18 mouse cellular contexts compared by ENCODE assay signal in genomic region chr13:28859829-28860427, GRCm38 (mm10).
DNase-seq lines count a peak whose midpoint lies in the region; ATAC-seq and TF ChIP-seq lines count a peak whose summit lies in the region.
"Had no signal": no experiment of that assay in that cellular context is flagged by ENCODE, and none has a peak within 500 bp of the region (broad histone marks: within the 10 kb centered on the region; RNA-seq: fewer than 3 reads in every experiment).

No protein-coding gene starts in this region.

- no peak overlapping the region for H3K9ac ChIP-seq in ES-E14 (ENCODE audit: insufficient read depth, low read depth, low read length, poor library complexity, severe bottlenecking)
- no peak overlapping the region for H3K9ac ChIP-seq in hindbrain, postnatal 0 days (replicated peaks; ENCODE audit: low read length)
- H3K9ac ChIP-seq: embryonic facial prominence, embryonic 15.5 days had no signal

- no peak overlapping the region for H3K4me3 ChIP-seq in ES-E14 (ENCODE audit: insufficient read depth in 1 of 2, low read depth in 1 of 2, low read length in 2 of 2, poor library complexity in 1 of 2, severe bottlenecking in 1 of 2)
- no peak overlapping the region for H3K4me3 ChIP-seq in forebrain, embryonic 10.5 days
- H3K4me3 ChIP-seq in hindbrain, postnatal 0 days (ENCODE audit: low read length) = no peak overlapping the region
- H3K4me3 ChIP-seq: embryonic facial prominence, embryonic 15.5 days had no signal

- H3K27ac ChIP-seq in ES-E14 (ENCODE audit: insufficient read depth, low read depth, low read length, poor library complexity, severe bottlenecking) = no peak overlapping the region
- H3K27ac ChIP-seq in forebrain, embryonic 10.5 days = 0 out of 2 replicates have a peak overlapping the region, but pooled peaks have one; percentile 32
- 0 out of 2 replicates have a peak overlapping the region, but pooled peaks have one; percentile 16 for H3K27ac ChIP-seq in hindbrain, postnatal 0 days
- H3K27ac ChIP-seq: embryonic facial prominence, embryonic 15.5 days had no signal

- no peaks in the 10 kb centered on the region for H3K4me1 ChIP-seq in ES-E14 (ENCODE audit: control insufficient read depth in 2 of 2, insufficient read depth in 2 of 2, low read length in 2 of 2, poor library complexity in 1 of 2)
- H3K4me1 ChIP-seq in forebrain, embryonic 10.5 days = peaks cover 24% of the 10 kb centered on the region
- no peaks in the 10 kb centered on the region for H3K4me1 ChIP-seq in hindbrain, postnatal 0 days (ENCODE audit: insufficient read depth, low read length)

- no peak overlapping the region for H3K4me2 ChIP-seq in hindbrain, postnatal 0 days (ENCODE audit: low read depth, low read length)
- H3K4me2 ChIP-seq: embryonic facial prominence, embryonic 15.5 days; liver, embryonic 11.5 days had no signal

- no peaks in the 10 kb centered on the region for H3K36me3 ChIP-seq in ES-E14 (ENCODE audit: control insufficient read depth, insufficient read depth, low read length, poor library complexity, severe bottlenecking)
- peaks cover 43% of the 10 kb centered on the region for H3K36me3 ChIP-seq in forebrain, embryonic 10.5 days (replicated peaks)
- H3K36me3 ChIP-seq in hindbrain, postnatal 0 days (ENCODE audit: insufficient read depth, low read length) = no peaks in the 10 kb centered on the region
- H3K36me3 ChIP-seq: embryonic facial prominence, embryonic 15.5 days; G1E had no signal

- 46% methylated on average over 11 of the region's 11 CpGs for whole genome bisulfite sequencing in forebrain, embryonic 10.5 days
- 42% methylated on average over 11 of the region's 11 CpGs for WGBS in hindbrain, postnatal 0 days

- peak; percentile 27 for DNase-seq in heart, postnatal 4 days
- no peak for DNase-seq in heart, adult 18-20 months
- no peak for DNase-seq in ES-E14 (ENCODE audit: low read depth, low spot score)
- DNase-seq in forebrain, embryonic 10.5 days (ENCODE audit: extremely low spot score, low spot score) = no peak
- peak; percentile 64 for DNase-seq in hindbrain, postnatal 0 days (ENCODE audit: low spot score)
- DNase-seq in left cerebral cortex, postnatal 25 days (ENCODE audit: low spot score in 2 of 2) = no peak
- no peak for DNase-seq in adrenal gland, adult (ENCODE audit: inconsistent age in 2 of 2, low spot score in 1 of 2)
- DNase-seq: adrenal gland, postnatal 25 days; B cell, adult 2 months; heart, postnatal 14 days; kidney, postnatal 4 days; thymus, adult 2 months had no signal

- in situ Hi-C loops in ES-E14 (cut with MboI; ENCODE audit: low sequenced_read_pairs in 2 of 2, unreplicated experiment in 2 of 2) = no loop called here

- no peaks in the 10 kb centered on the region for H3K27me3 ChIP-seq in forebrain, embryonic 10.5 days (ENCODE audit: poor library complexity, severe bottlenecking)
- H3K27me3 ChIP-seq in hindbrain, postnatal 0 days (ENCODE audit: insufficient read depth, low read length) = no peaks in the 10 kb centered on the region
- H3K27me3 ChIP-seq: embryonic facial prominence, embryonic 15.5 days had no signal

- H3K9me3 ChIP-seq in ES-E14 (ENCODE audit: control insufficient read depth, insufficient read depth, low read depth, low read length) = no peaks in the 10 kb centered on the region
- H3K9me3 ChIP-seq in forebrain, embryonic 10.5 days = peaks cover 22% of the 10 kb centered on the region
- H3K9me3 ChIP-seq in hindbrain, postnatal 0 days (ENCODE audit: low read length) = no peaks in the 10 kb centered on the region
- H3K9me3 ChIP-seq: embryonic facial prominence, embryonic 15.5 days; G1E had no signal

- ATAC-seq in hindbrain, postnatal 0 days = peak; percentile 43; the same call in 1 of the 2 replicates
- ATAC-seq in granulocyte monocyte progenitor cell, adult 5-6 weeks (replicated peaks; ENCODE audit: poor library complexity, severe bottlenecking) = no peak
- ATAC-seq: intestine, postnatal 0 days; lung, postnatal 0 days had no signal

- no peak for TF ChIP-seq CTCF in hindbrain, postnatal 0 days (IDR thresholded peaks at IDR 0.05; ENCODE audit: low read depth)

- intact Hi-C loops in left cerebral cortex, postnatal 25 days (cut with DNase I) = no loop called here

TF ChIP-seq in ES-E14, 5 proteins besides CTCF, POLR2A, EP300 and RAD21:
- TF ChIP-seq MAFK (IDR thresholded peaks at IDR 0.05; ENCODE audit: insufficient read depth, low read depth, low read length) (peak; percentile 72; the same call in 1 of the 2 replicates), ZC3H11A (IDR thresholded peaks at IDR 0.05; ENCODE audit: borderline replicate concordance, low read depth, low read length) (no peak)

Comparison
In these comparisons a context has a peak if more than half of its experiments do, and no peak if none do; other contexts are left out.
1. DNase-seq: peak in heart, postnatal 4 days (single experiment) and hindbrain, postnatal 0 days (single experiment); none in heart, adult 18-20 months (0 of 2), ES-E14 (single experiment), forebrain, embryonic 10.5 days (single experiment), left cerebral cortex, postnatal 25 days (0 of 2) and adrenal gland, adult (0 of 2).